Mouse (Mus musculus) lung, adult 18-20 months (tissue): ENCODE data around the gene Ndufb6.
A peak's percentile ranks its signal among the peaks of the same experiment; 100 is the strongest.
"Not testable (repeated sequence)": the region's sequence is repeated elsewhere in the genome, so short reads cannot be mapped to it uniquely, and the experiment has no call there.

Experiments used
- DNase-seq, 2 experiments: peaks; one replicate each; pipeline ENCODE4 v3.0.0; 2022; ENCODE audit warnings: mixed read lengths in 2 of 2

The Ndufb6 gene

GRCm38 (mm10) chr4:40279276-40279900 lies at the start of gene Ndufb6:
Ndufb6 (minus strand) TSS chr4:40279421.
- peak; percentile 91 to 93 for DNase-seq

GRCm38 (mm10) chr4:40327161-40327560 lies 47.9 kb upstream of the Ndufb6 start:
- DNase-seq = no peak

- no peak for DNase-seq
Observed at GRCm38 (mm10) chr4:40324620-40325019, 45.4 kb upstream of the Ndufb6 start.

- no peak for DNase-seq
Observed at GRCm38 (mm10) chr4:40317404-40317803, 38.2 kb upstream of the Ndufb6 start.

GRCm38 (mm10) chr4:40313026-40313425 lies 33.8 kb upstream of the Ndufb6 start:
- no peak for DNase-seq

- no peak for DNase-seq
Observed at GRCm38 (mm10) chr4:40312213-40312612, 33.0 kb upstream of the Ndufb6 start.

GRCm38 (mm10) chr4:40310796-40311383 lies 31.7 kb upstream of the Ndufb6 start:
- no peak for DNase-seq

GRCm38 (mm10) chr4:40309682-40310081 lies 30.5 kb upstream of the Ndufb6 start:
- DNase-seq = no peak

GRCm38 (mm10) chr4:40302445-40303125 lies 23.4 kb upstream of the Ndufb6 start:
- DNase-seq = no peak

- DNase-seq = peak; percentile 65 to 70
Observed at GRCm38 (mm10) chr4:40301076-40301789, 22.0 kb upstream of the Ndufb6 start.

- no peak for DNase-seq
Observed at GRCm38 (mm10) chr4:40299169-40299568, 19.9 kb upstream of the Ndufb6 start.

- not testable (repeated sequence) for DNase-seq
Observed at GRCm38 (mm10) chr4:40291511-40291910, 12.3 kb upstream of the Ndufb6 start.

- no peak for DNase-seq
Observed at GRCm38 (mm10) chr4:40289046-40289445, 9.8 kb upstream of the Ndufb6 start.

- no peak for DNase-seq
Observed at GRCm38 (mm10) chr4:40287415-40287814, 8.2 kb upstream of the Ndufb6 start.

GRCm38 (mm10) chr4:40285582-40285981 lies 6.4 kb upstream of the Ndufb6 start:
- peak; percentile 43 to 66 for DNase-seq

- DNase-seq = no peak
Observed at GRCm38 (mm10) chr4:40278880-40279275, 343 bp downstream of the Ndufb6 start.

GRCm38 (mm10) chr4:40269430-40270032 lies 9.7 kb downstream of the Ndufb6 start, which contains the start of the genes Smim27 and Topors:
Smim27 (plus strand) TSS chr4:40269579.
Topors (minus strand) TSS chr4:40269850.
- DNase-seq = peak; percentile 97

- DNase-seq = peak in 1 of 2 experiments; percentile 23
Observed at GRCm38 (mm10) chr4:40268835-40269234, 10.4 kb downstream of the Ndufb6 start.

- peak; percentile 90 to 93 for DNase-seq
Observed at GRCm38 (mm10) chr4:40268204-40268813, 10.9 kb downstream of the Ndufb6 start.

GRCm38 (mm10) chr4:40267681-40268080 lies 11.5 kb downstream of the Ndufb6 start:
- DNase-seq = peak; percentile 39 to 48

GRCm38 (mm10) chr4:40264321-40264720 lies 14.9 kb downstream of the Ndufb6 start:
- peak in 1 of 2 experiments; percentile 29 for DNase-seq

- no peak for DNase-seq
Observed at GRCm38 (mm10) chr4:40254385-40255103, 24.7 kb downstream of the Ndufb6 start.
